Mouse (Mus musculus) layer of hippocampus, postnatal 36 days (tissue): ENCODE measurements at regions not wholly inside any gene's neighbourhood (a gene's known extent, or its start where the extent isn't known, plus 50 kb on each side); places are given as distances from the start of the nearest gene placed in this dataset.

ENCODE experiments used
- DNase-seq, 2 experiments: peaks; one replicate each; pipeline ENCODE4 v3.0.0; 2022

- DNase-seq: peak in 1 of 2 experiments; percentile 6
Observed at GRCm38 (mm10) chr8:100515896-100516295, 1099.6 kb upstream of the Cdh8 start.

- no peak for DNase-seq
Observed at GRCm38 (mm10) chr8:100515152-100515551, 1098.9 kb upstream of the Cdh8 start.

DNA sequence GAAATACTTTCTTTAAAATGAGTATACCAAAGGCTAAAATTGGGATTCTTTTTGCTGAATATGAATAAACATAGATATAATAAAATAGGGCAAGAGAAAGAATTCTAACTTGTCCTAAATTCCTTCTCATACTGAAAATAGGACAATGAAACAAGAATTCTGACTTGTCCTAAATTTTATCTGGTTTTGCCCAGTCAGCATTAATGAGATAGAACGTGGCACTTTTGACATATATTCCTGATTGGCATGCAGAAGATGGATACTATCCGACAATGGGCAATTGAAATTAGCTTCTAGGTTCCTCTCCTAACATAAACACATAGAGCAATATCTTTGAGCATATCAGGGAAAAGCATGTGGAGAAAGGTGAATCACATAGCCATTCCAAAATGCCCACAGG, 1090.2 kb upstream of the Cdh8 start:
- DNase-seq: no peak

- DNase-seq: no peak
Observed at GRCm38 (mm10) chr8:100500342-100500712, 1084.1 kb upstream of the Cdh8 start.

GRCm38 (mm10) chr8:100499614-100500341, 1083.5 kb upstream of the Cdh8 start:
- no peak for DNase-seq

GRCm38 (mm10) chr8:100494445-100494844, 1078.2 kb upstream of the Cdh8 start:
- no peak for DNase-seq

DNA sequence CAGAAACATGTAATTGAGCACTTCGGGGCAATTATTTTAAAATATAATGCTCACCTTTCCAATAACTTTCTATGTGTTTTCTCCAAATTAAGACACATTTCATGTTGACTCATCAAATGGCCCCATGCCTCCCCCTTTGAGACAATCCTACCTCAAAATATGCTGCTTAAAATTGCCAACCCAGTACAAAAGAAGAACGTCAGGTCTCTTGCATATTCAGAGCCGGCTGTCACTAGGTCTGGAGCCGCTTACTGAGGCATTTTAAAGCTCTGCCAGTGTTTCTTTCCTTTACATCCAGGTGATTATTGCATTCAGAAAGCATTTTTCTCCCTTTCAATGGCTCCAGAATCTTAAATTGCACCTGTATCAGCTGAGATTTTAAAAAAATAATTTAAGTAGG, 1059.7 kb upstream of the Cdh8 start:
- no peak for DNase-seq

DNA sequence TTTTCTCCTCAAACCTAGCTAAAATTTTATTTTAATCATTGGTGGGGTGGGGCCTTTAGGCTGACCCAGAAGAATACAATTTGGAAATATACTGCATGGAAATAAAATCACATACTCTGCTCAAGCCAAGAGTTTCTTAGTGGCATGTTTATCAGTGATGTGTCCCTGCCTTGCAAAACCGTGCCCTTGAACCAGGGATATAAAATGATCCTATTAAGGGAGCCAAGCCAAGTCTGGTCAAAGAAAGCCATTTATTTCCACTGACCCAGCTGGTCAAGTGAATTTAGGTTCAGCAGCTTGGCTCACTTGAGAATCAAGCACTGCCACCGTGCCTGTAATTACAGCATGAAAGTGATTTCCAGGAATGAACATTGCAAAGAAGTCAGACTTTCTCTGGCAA, 1035.0 kb upstream of the Cdh8 start:
- DNase-seq: no peak

GRCm38 (mm10) chr8:100450380-100450936, 1034.2 kb upstream of the Cdh8 start:
- DNase-seq: peak; percentile 9 to 25

- DNase-seq: peak; percentile 3 to 21
Observed at GRCm38 (mm10) chr8:100446677-100447350, 1030.5 kb upstream of the Cdh8 start.
